Mouse (Mus musculus) CH12.LX (cell line): ENCODE data around the gene Lgals2. TPM values are rescaled to one million over a fixed set of nuclear protein-coding genes. Genes with fewer than 3 reads are reported as not detected.

Experiments used
- DNase-seq: peaks from one replicate; pipeline ENCODE4 v3.0.0-alpha.2; 2013; ENCODE audit errors: extremely low read depth
- H3K27ac ChIP-seq: 2 replicates; pipeline ENCODE4 v1.5.1; 2012; ENCODE audit warnings: low read depth, mild to moderate bottlenecking, control low read depth, moderate library complexity; ENCODE audit not compliant: insufficient read depth
- H3K27me3 ChIP-seq: replicated peaks from 2 replicates; pipeline ENCODE3; 2012; ENCODE audit warnings: inconsistent platforms
- H3K36me3 ChIP-seq, 2 experiments: replicated peaks in 1 of 2; 2 replicates each; pipeline versions ENCODE3 to v1.6.1; 2012; ENCODE audit warnings: inconsistent platforms in 1 of 2, low read length in 1 of 2, mild to moderate bottlenecking in 1 of 2, mixed read lengths in 1 of 2, moderate library complexity in 1 of 2; ENCODE audit not compliant: control insufficient read depth in 1 of 2, insufficient read depth in 1 of 2
- H3K4me1 ChIP-seq, 2 experiments: 2 replicates each; pipeline ENCODE4 v1.6.1; 2012; ENCODE audit warnings: inconsistent platforms in 1 of 2, moderate library complexity in 1 of 2; ENCODE audit not compliant: insufficient read depth in 2 of 2, control insufficient read depth in 1 of 2
- H3K4me2 ChIP-seq: 2 replicates; pipeline ENCODE4 v1.6.1; 2012; ENCODE audit warnings: low read depth, mild to moderate bottlenecking, control low read depth; ENCODE audit not compliant: poor library complexity, insufficient read depth, severe bottlenecking
- H3K4me3 ChIP-seq, 3 experiments: fragments of 150-350 bp in 1 of 3; sonication (generic) in 1 of 3; replicated peaks in 1 of 3; 2 replicates each; pipeline versions ENCODE3 to v1.5.1; 2011 to 2012; ENCODE audit warnings: low read depth in 2 of 3, low read length in 2 of 3, mild to moderate bottlenecking in 2 of 3, moderate library complexity in 2 of 3, control low read depth in 1 of 3, improper control_type of control experiment in 1 of 3, inconsistent platforms in 1 of 3, mixed read lengths in 1 of 3; ENCODE audit not compliant: poor library complexity in 1 of 3
- H3K79me2 ChIP-seq: replicated peaks from 2 replicates; pipeline ENCODE4 v1.6.1; 2012; ENCODE audit warnings: mild to moderate bottlenecking, moderate library complexity; ENCODE audit not compliant: control insufficient read depth, poor library complexity, insufficient read depth, severe bottlenecking; ENCODE audit errors: extremely low read depth
- H3K9ac ChIP-seq: 2 replicates; pipeline ENCODE4 v1.6.1; 2012; ENCODE audit warnings: low read depth, mild to moderate bottlenecking, control low read depth, moderate library complexity; ENCODE audit not compliant: insufficient read depth
- H3K9me3 ChIP-seq: replicated peaks from 2 replicates; pipeline ENCODE3; 2012; ENCODE audit warnings: low read length, inconsistent platforms, mixed read lengths
- BHLHE40 ChIP-seq: IDR thresholded peaks from 2 replicates; pipeline ENCODE4 v1.6.1; 2011; ENCODE audit warnings: mild to moderate bottlenecking, low read depth, low read length, improper control_type of control experiment
- CHD2 ChIP-seq: IDR thresholded peaks from 2 replicates; pipeline ENCODE4 v1.6.1; 2011; ENCODE audit warnings: low read length, improper control_type of control experiment
- CTCF ChIP-seq, 2 experiments: IDR thresholded peaks in 1 of 2; conservative IDR thresholded peaks in 1 of 2; 2 replicates each; pipeline ENCODE4 v1.5.1; 2011 to 2012; ENCODE audit warnings: low read depth in 2 of 2, low read length in 2 of 2, improper control_type of control experiment in 1 of 2, inconsistent platforms in 1 of 2, mild to moderate bottlenecking in 1 of 2, moderate library complexity in 1 of 2
- EP300 ChIP-seq: IDR thresholded peaks from 2 replicates; pipeline ENCODE4 v1.6.1; 2011; ENCODE audit warnings: low read length, improper control_type of control experiment
- HCFC1 ChIP-seq: IDR thresholded peaks from 2 replicates; pipeline ENCODE4 v1.6.1; 2012; ENCODE audit warnings: low read depth, mild to moderate bottlenecking, inconsistent platforms, low read length, improper control_type of control experiment
- IRF4 ChIP-seq: IDR thresholded peaks from 2 replicates; pipeline ENCODE4 v1.6.1; 2014; ENCODE audit warnings: low read depth, mild to moderate bottlenecking, inconsistent platforms, low read length, improper control_type of control experiment
- JUN ChIP-seq: IDR thresholded peaks from 2 replicates; pipeline ENCODE4 v1.6.1; 2011; ENCODE audit warnings: low read depth, mild to moderate bottlenecking, low read length, improper control_type of control experiment, moderate library complexity; ENCODE audit not compliant: insufficient read depth
- JUND ChIP-seq: conservative IDR thresholded peaks from 2 replicates; pipeline ENCODE4 v1.6.1; 2011; ENCODE audit warnings: low read depth, low read length, improper control_type of control experiment
- KAT2A ChIP-seq: IDR thresholded peaks from 2 replicates; pipeline ENCODE4 v1.6.1; 2012; ENCODE audit warnings: low read length, improper control_type of control experiment, inconsistent platforms; ENCODE audit not compliant: insufficient replicate concordance
- MAFK ChIP-seq: IDR thresholded peaks from 2 replicates; pipeline ENCODE4 v1.6.1; 2011; ENCODE audit warnings: low read length, improper control_type of control experiment; ENCODE audit not compliant: insufficient replicate concordance
- MAX ChIP-seq: IDR thresholded peaks from 2 replicates; pipeline ENCODE4 v1.6.1; 2011; ENCODE audit warnings: low read length, improper control_type of control experiment
- MAZ ChIP-seq: IDR thresholded peaks from 2 replicates; pipeline ENCODE4 v1.6.1; 2012; ENCODE audit warnings: low read depth, mild to moderate bottlenecking, inconsistent platforms, low read length, improper control_type of control experiment, moderate library complexity
- MEF2A ChIP-seq: IDR thresholded peaks from 2 replicates; pipeline ENCODE4 v1.6.1; 2014; ENCODE audit warnings: low read depth, mild to moderate bottlenecking, inconsistent platforms, low read length, improper control_type of control experiment, borderline replicate concordance
- MYC ChIP-seq: IDR thresholded peaks from 2 replicates; pipeline ENCODE4 v1.6.1; 2011; ENCODE audit warnings: low read depth, mild to moderate bottlenecking, improper control_type of control experiment, low read length
- NELFE ChIP-seq: IDR thresholded peaks from 2 replicates; pipeline ENCODE4 v1.6.1; 2011; ENCODE audit warnings: low read depth, low read length, improper control_type of control experiment
- NRF1 ChIP-seq: IDR thresholded peaks from 2 replicates; pipeline ENCODE4 v1.6.1; 2014; ENCODE audit warnings: low read depth, mild to moderate bottlenecking, inconsistent platforms, low read length, improper control_type of control experiment, moderate library complexity
- POLR2AphosphoS2 ChIP-seq: IDR thresholded peaks from 2 replicates; pipeline ENCODE4 v1.6.1; 2011; ENCODE audit warnings: low read depth, low read length, improper control_type of control experiment
- RAD21 ChIP-seq: IDR thresholded peaks from 2 replicates; pipeline ENCODE4 v1.6.1; 2011; ENCODE audit warnings: low read depth, mild to moderate bottlenecking, low read length, improper control_type of control experiment, moderate library complexity
- SIN3A ChIP-seq: IDR thresholded peaks from 2 replicates; pipeline ENCODE4 v1.6.1; 2012; ENCODE audit warnings: low read length, improper control_type of control experiment, inconsistent platforms
- SMC3 ChIP-seq: IDR thresholded peaks from 2 replicates; pipeline ENCODE4 v1.6.1; 2011; ENCODE audit warnings: low read depth, low read length, improper control_type of control experiment
- TBP ChIP-seq: conservative IDR thresholded peaks from 2 replicates; pipeline ENCODE4 v1.6.1; 2011; ENCODE audit warnings: low read depth, low read length, improper control_type of control experiment
- TCF12 ChIP-seq: IDR thresholded peaks from 2 replicates; pipeline ENCODE4 v1.6.1; 2014; ENCODE audit warnings: low read depth, mild to moderate bottlenecking, inconsistent platforms, low read length, improper control_type of control experiment
- UBTF ChIP-seq: IDR thresholded peaks from 2 replicates; pipeline ENCODE4 v1.6.1; 2012; ENCODE audit warnings: low read depth, mild to moderate bottlenecking, inconsistent platforms, low read length, improper control_type of control experiment, moderate library complexity
- USF1 ChIP-seq: IDR thresholded peaks from 2 replicates; pipeline ENCODE4 v1.6.1; 2014; ENCODE audit warnings: low read depth, mild to moderate bottlenecking, inconsistent platforms, low read length, improper control_type of control experiment
- USF2 ChIP-seq: conservative IDR thresholded peaks from 2 replicates; pipeline ENCODE4 v1.6.1; 2011; ENCODE audit warnings: low read depth, low read length, improper control_type of control experiment
- ZC3H11A ChIP-seq: IDR thresholded peaks from 2 replicates; pipeline ENCODE4 v1.6.1; 2012; ENCODE audit warnings: low read depth, mild to moderate bottlenecking, inconsistent platforms, low read length, improper control_type of control experiment
- ZKSCAN1 ChIP-seq: IDR thresholded peaks from 2 replicates; pipeline ENCODE4 v1.6.1; 2012; ENCODE audit warnings: low read depth, inconsistent platforms, low read length, improper control_type of control experiment, borderline replicate concordance
- ZNF384 ChIP-seq: IDR thresholded peaks from 2 replicates; pipeline ENCODE4 v1.6.1; 2012; ENCODE audit warnings: low read depth, low read length, improper control_type of control experiment, inconsistent platforms
- dilution Hi-C: fragments of 300-500 bp; cut with MboI; formaldehyde crosslinking; loops from 2 replicates; pipeline ENCODE4 v1.14.3; 2020; ENCODE audit warnings: low sequenced_read_pairs; ENCODE audit not compliant: extremely low pct_unique_long_range_greater_than_20kb, extremely low pct_ligation_motif_present
- in situ Hi-C: fragments of 300-500 bp; cut with MboI; formaldehyde crosslinking; loops from 3 replicates; pipeline ENCODE4 v1.14.3; 2019; ENCODE audit warnings: low sequenced_read_pairs, low pct_ligation_motif_present, low pct_unique_long_range_greater_than_20kb, mixed read lengths
- polyA plus RNA-seq: library from polyadenylated mRNA; unstranded; fragments of >175 nt; gene quantifications from 2 replicates; pipeline ENCODE4 v1.2.1, GENCODE M21; 2012; ENCODE audit warnings: low read depth; ENCODE audit not compliant: insufficient read length
- total RNA-seq, 2 experiments: library from RNA; depleted of rRNA; stranded (reverse); fragments of 300-350 nt in 1 of 2; fragments of >200 nt in 1 of 2; gene quantifications; 2 replicates each; pipeline ENCODE4 v1.2.3; 2012 to 2014

The Lgals2 gene
- total and polyA plus RNA-seq, 3 experiments: not detected

DNA sequence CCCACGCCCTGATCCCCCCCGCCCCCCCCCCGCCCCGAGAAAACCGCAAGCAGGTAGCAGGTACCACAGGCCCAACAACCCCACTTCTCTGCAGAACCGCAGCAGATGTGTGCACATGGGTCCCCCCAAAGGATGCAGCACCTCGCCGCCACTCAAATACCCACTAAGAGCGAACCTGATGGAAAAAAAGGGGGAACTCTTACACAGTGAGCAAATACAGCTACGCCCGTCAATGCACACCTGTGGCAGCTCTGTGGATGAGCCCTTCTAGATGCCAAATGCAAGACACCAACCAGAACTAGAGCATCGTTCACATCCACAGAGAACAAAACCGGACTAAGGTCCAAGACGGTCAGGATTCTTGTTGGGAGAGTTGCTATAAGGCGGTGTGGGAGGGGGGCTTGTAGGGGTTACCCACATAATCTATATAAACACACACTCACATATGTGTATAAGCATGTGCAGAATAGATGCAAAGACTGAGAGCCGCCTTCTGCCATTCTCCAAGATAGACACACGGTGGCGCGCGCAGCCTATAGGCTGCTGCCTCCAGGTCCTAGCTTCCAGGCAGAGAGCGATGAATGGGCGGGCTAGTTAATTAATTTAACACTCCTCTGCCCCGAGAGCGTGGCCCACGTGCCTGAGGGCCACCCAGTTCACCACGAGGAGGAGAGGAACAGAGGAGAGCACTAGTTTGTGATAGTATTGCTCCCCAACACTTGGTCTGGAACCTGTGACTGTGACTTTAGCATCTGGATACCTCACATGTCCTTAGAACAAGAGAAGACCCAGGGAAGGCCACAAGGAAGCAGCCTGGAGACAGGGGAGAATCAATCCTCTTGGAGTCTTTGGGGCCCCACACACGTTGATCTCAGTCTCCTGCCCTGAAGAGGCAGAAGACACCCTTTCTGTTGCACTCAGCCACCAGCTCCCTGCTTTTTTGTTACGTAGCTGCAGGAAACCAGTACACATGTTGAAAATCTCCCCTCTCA, 28.8 kb downstream of the Lgals2 start:
- H3K4me1 ChIP-seq: no peaks in the 10 kb centered on the region
- peaks cover 63% of the 10 kb centered on the region for H3K27me3 ChIP-seq
- H3K27ac ChIP-seq: no peak overlapping the region
- no peak overlapping the region for H3K9ac ChIP-seq
- in situ Hi-C loops (no loop called here), dilution Hi-C loops (loop anchor here (25.0 kb wide), 1 partner anchor 89 kb away; no protein-coding TSS in a partner anchor)
- DNase-seq: peak; percentile 60
- H3K36me3 ChIP-seq: no peaks in the 10 kb centered on the region
- no peak overlapping the region for H3K4me3 ChIP-seq
- no peaks in the 10 kb centered on the region for H3K79me2 ChIP-seq
- H3K4me2 ChIP-seq: no peak overlapping the region
- 0 out of 2 replicates have a peak, but pooled peaks have one; percentile 47 for TF ChIP-seq MAX
- TF ChIP-seq MAFK: no peak
- TF ChIP-seq NELFE: peak; percentile 31; the same call in 1 of the 2 replicates
- peak; percentile 42; the same call in 1 of the 2 replicates for TF ChIP-seq MEF2A
- no peak for TF ChIP-seq TCF12
- no peak for TF ChIP-seq USF1
- TF ChIP-seq NRF1: no peak
- TF ChIP-seq EP300: no peak
- peak; percentile 88 for TF ChIP-seq SMC3
- no peak for TF ChIP-seq ZKSCAN1
- peak; percentile 38; the same call in 1 of the 2 replicates for TF ChIP-seq BHLHE40
- TF ChIP-seq IRF4: no peak
- TF ChIP-seq CTCF (conservative IDR thresholded peaks at IDR 0.05 in 1 of 2, IDR thresholded peaks at IDR 0.05 in 1 of 2; ENCODE audit: low read depth in 2 of 2, low read length in 2 of 2): peak; percentile 48 to 95
- TF ChIP-seq JUN: no peak
- no peak for TF ChIP-seq JUND
- TF ChIP-seq MYC: 0 out of 2 replicates have a peak, but pooled peaks have one; percentile 24
- TF ChIP-seq TBP: no peak
- TF ChIP-seq RAD21: peak; percentile 89
- no peak for TF ChIP-seq ZNF384
- peaks cover 2% of the 10 kb centered on the region for H3K9me3 ChIP-seq

DNA sequence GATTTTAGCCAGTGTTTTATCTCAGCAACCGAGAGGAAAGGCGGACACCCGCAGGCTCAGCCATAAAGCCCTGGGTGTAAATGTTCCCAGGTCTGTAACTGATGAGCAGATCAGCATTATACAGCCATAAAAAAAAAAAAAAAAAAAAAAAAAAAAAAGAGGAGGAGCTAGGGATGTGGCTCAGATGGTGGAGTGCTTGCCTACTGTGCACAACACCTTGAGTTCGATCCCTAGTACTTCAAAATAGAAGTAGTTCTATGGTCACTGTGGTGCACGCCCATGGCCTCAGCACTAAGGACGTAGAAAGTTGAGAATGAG, 39.3 kb downstream of the Lgals2 start:
- H3K9ac ChIP-seq: no peak overlapping the region
- peaks cover 16% of the 10 kb centered on the region for H3K9me3 ChIP-seq
- H3K4me1 ChIP-seq: peaks cover 0 to 6% of the 10 kb centered on the region in 2 experiments; a peak in 2 of 4 replicates
- no peak overlapping the region for H3K4me3 ChIP-seq
- no peaks in the 10 kb centered on the region for H3K36me3 ChIP-seq
- dilution Hi-C loops: no loop called here
- H3K27ac ChIP-seq: no peak overlapping the region
- no peak for DNase-seq
- H3K27me3 ChIP-seq: peaks cover 49% of the 10 kb centered on the region
- no peaks in the 10 kb centered on the region for H3K79me2 ChIP-seq
- in situ Hi-C loops: no loop called here
- TF ChIP-seq JUND (no peak), IRF4 (no peak), UBTF (no peak), CHD2 (no peak), ZNF384 (no peak), ZC3H11A (no peak), MAZ (no peak), SIN3A (no peak), MEF2A (no peak), KAT2A (no peak), POLR2AphosphoS2 (no peak), HCFC1 (no peak), EP300 (no peak), JUN (no peak), NELFE (no peak), USF2 (no peak)
- TF ChIP-seq, all 38 proteins: peak for 0
- no peak overlapping the region for H3K4me2 ChIP-seq
